Mouse (Mus musculus) olfactory bulb, adult 2 months (tissue): ENCODE data around the gene Cd300a.

Experiments used
- CTCF ChIP-seq: fragments of 200-500 bp; IDR thresholded peaks from 2 replicates; pipeline ENCODE4 v1.5.1; 2012; ENCODE audit warnings: low read depth, mild to moderate bottlenecking, low read length, moderate library complexity; ENCODE audit not compliant: insufficient read depth
- POLR2A ChIP-seq: fragments of 200-500 bp; IDR thresholded peaks from 2 replicates; pipeline ENCODE4 v1.6.1; 2012; ENCODE audit warnings: mild to moderate bottlenecking, low read depth, low read length, moderate library complexity; ENCODE audit not compliant: insufficient read depth

DNA sequence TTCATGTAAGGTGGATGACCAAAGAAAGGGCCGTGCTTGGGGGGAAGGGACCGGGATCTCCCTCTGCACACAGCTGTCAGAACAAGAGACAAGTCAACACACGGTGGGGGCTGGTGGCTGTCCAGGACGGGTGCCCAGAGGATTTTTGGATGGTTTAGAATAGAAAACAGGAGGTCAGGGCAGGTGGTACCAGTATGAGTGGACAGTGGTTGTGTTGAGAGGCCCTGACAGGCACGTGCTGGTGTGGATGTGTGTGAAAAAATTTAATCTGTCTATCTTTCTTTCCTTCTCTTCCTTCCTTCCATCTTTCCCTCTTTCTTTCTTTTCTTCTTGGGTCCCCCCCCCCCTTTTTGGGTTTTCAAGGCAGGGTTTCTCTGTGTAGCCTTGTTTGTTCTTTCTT is 701 bp downstream of the Cd300a start:
- TF ChIP-seq CTCF, result no peak
- TF ChIP-seq POLR2A, result no peak
